Mouse (Mus musculus): ENCODE measurements around the gene Psmb5. TPM values are rescaled to one million over a fixed set of nuclear protein-coding genes. Genes with fewer than 3 reads are reported as not detected.

Gene Psmb5
- polyA plus RNA-seq, 1 experiment from 2014 or later: 445 TPM

DNA sequence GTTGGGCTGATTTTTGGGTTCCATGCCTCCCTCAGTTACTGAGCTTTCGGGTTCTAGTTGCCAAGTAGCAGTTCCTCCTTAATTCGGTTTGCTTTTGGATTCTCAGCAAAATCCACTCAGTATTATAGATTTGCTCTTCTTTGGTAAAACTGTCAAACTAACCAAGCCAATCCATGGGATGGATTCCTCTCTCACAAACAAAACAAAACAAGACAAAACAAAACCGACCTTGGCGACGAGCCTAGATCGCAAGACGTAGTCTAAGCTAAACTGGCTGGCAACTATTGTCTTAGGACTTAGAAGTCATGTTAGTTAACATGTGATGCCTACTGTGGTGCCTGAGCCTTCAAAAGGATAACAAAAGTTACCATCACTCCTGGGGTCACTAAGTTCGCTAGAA, 14.1 kb downstream of the Psmb5 start:
- peak overlapping the region; percentile 92 for H3K27ac ChIP-seq
- ATAC-seq (replicated peaks): no peak
- H3K4me1 ChIP-seq: peaks cover 20% of the 10 kb centered on the region
- no peaks in the 10 kb centered on the region for H3K9me3 ChIP-seq
- H3K36me3 ChIP-seq (replicated peaks): no peaks in the 10 kb centered on the region
- H3K4me2 ChIP-seq: peak overlapping the region; percentile 46
- H3K27me3 ChIP-seq (replicated peaks): no peaks in the 10 kb centered on the region
- H3K9ac ChIP-seq: no peak overlapping the region
- H3K4me3 ChIP-seq: peak overlapping the region; percentile 50
- WGBS: 85% methylated on average over 8 of the region's 8 CpGs

DNA sequence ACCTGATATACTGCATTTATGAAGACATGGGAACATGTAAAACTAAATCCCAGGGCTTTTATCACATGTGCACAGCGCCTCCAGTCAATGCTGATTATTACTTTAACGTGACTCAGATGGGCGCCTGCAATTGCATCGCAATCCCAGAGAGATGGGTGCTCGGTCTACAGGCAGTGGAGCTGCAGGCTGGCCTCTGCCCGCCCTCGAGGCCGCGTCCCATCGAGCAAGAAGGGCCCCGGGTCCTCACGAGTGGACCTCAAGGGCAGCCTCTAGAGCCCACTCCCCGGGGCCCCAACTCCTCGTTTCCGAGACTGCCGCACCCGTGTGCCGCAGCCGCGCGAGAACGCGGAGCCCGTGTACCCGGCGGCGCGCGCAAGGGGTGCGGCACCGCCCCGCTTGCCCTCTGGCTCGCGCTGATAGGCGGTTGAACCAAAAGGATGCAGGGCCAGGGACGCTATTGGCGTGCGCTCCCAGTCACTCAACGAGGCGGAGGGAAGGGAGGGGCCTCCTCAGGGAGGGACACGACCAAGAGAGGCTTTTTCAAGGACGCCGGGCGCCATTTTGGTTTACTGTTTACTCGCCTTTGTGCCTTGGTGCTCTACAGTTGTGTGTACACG, 14.7 kb downstream of the Psmb5 start:
- peak overlapping the region; percentile 92 for H3K27ac ChIP-seq
- peak overlapping the region; percentile 46 for H3K4me2 ChIP-seq
- H3K9ac ChIP-seq: peak overlapping the region; percentile 59
- H3K36me3 ChIP-seq (replicated peaks): no peaks in the 10 kb centered on the region
- under 1% methylated on average over 46 of the region's 46 CpGs for WGBS
- peak; percentile 99 for ATAC-seq (replicated peaks)
- H3K27me3 ChIP-seq (replicated peaks): no peaks in the 10 kb centered on the region
- H3K9me3 ChIP-seq: no peaks in the 10 kb centered on the region
- peak overlapping the region; percentile 50 for H3K4me3 ChIP-seq
- peaks cover 20% of the 10 kb centered on the region for H3K4me1 ChIP-seq

DNA sequence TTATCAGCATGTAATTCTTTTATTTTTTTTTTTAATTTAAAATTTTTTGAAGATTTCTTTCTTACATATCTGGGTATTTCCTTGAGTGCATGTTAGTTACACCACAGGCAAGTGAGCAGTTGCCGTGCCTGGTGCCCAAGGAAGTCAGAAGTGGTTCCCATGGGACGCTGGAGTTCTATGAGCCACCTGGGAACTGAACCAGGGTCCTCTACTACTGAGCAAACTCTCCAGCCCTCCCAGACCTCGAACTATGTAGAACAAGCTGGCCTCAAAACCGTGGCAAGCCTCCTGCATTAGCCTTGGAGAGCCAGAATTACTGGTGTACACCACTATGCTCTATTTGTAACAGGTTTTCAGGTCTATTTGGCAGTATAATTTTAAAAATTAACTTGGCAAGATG, 15.2 kb downstream of the Psmb5 start:
- Histone ChIP-seq H3K4me1 (peaks cover 20% of the 10 kb centered on the region), H3K9ac (peak overlapping the region; percentile 59; the same call in 1 of the 2 replicates), H3K4me2 (peak overlapping the region; percentile 46), H3K36me3 (replicated peaks) (no peaks in the 10 kb centered on the region), H3K4me3 (peak overlapping the region; percentile 50), H3K9me3 (no peaks in the 10 kb centered on the region), H3K27ac (peak overlapping the region; percentile 92), H3K27me3 (replicated peaks) (no peaks in the 10 kb centered on the region)
- 31% methylated on average over 4 of the region's 4 CpGs for WGBS
- ATAC-seq (replicated peaks): peak; percentile 27; the same call in 1 of the 2 replicates

DNA sequence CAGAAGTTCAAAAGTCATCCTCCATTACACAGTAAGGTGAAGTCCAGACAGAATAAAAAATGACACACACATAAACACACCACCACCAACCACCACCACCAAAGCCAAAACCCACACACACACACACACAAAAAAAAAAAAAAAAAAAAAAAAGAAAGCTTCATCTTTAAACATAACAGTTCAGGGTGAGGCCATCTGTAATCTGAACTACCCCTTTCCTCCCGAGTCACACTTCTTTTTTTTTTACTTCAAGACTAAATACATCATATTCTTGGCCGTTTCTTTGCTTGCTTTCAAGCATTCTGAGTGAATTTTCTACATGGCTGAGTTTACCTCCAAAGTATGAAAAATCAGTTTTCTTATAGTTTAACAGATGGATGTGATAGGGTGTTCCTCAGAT, 16.2 kb downstream of the Psmb5 start:
- no peak overlapping the region for H3K9ac ChIP-seq
- no peaks in the 10 kb centered on the region for H3K9me3 ChIP-seq
- no peak overlapping the region for H3K4me2 ChIP-seq
- no peaks in the 10 kb centered on the region for H3K36me3 ChIP-seq (replicated peaks)
- H3K4me3 ChIP-seq: no peak overlapping the region
- ATAC-seq (replicated peaks): no peak
- H3K4me1 ChIP-seq: peaks cover 20% of the 10 kb centered on the region
- H3K27me3 ChIP-seq (replicated peaks): no peaks in the 10 kb centered on the region
- WGBS: 82% methylated on average over 2 of the region's 2 CpGs
- H3K27ac ChIP-seq: no peak overlapping the region

DNA sequence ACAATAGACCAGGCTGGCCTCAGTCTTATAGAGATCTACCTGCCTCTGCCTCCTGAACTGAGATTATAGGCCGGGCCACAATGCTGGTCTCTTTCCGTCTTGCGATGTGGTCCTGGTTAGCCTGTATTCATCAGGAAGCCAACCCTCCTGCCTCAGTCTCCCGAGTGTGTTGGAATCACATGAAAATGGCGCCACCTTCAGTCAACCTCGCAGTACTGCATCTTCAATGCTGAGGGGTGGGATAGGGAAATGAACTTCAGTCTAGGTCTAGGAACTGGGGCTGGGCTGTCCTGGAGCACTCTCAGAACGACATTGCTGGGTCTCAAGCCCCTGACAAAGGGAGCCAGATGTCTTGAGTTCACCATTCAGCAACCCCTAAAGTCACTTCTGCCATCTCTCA, 20.7 kb downstream of the Psmb5 start:
- Histone ChIP-seq H3K27ac (no peak overlapping the region), H3K9me3 (no peaks in the 10 kb centered on the region), H3K4me1 (no peaks in the 10 kb centered on the region), H3K36me3 (replicated peaks) (no peaks in the 10 kb centered on the region), H3K4me3 (no peak overlapping the region), H3K9ac (no peak overlapping the region), H3K4me2 (no peak overlapping the region), H3K27me3 (replicated peaks) (no peaks in the 10 kb centered on the region)
- 80% methylated on average over 7 of the region's 7 CpGs for WGBS
- no peak for ATAC-seq (replicated peaks)

DNA sequence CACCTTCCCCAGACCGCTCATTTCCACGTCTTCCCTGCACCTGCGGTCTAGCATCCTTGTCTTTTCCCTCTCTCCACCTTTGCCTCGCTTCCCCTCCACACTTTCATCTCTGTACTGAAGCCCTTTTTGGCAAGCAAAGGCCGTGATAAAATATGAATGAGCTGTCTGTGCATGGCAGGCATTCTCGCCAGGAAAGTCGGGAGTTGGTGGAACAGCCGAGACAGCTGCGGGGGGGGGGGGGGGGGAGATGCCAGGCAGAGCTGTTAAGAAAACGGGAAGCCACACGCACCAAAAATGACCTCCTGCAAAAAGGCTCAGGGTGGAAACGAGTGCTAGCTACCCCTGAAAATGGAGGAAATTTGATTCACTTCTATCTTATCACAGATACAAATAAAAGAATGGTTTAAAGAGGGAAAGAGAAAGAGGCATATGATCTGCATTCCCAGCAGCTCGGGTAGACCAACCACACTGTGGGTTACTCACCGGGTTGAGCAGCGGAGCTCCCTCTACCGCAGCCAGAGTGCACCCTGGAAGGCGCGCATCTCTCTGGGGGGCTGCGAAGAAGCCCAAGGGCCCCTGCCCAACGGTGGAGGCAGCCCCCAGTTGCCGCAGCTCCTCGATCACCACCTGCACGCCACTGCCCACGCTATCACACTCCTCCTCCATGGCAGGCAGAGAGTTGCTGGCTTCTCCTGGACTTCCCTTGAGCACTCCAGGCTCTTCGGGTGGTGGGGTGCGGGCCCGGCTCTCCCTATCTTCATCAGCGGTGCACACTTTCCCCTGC, 23.0 kb downstream of the Psmb5 start:
- 62% methylated on average over 28 of the region's 28 CpGs for WGBS
- no peak overlapping the region for H3K9ac ChIP-seq

DNA sequence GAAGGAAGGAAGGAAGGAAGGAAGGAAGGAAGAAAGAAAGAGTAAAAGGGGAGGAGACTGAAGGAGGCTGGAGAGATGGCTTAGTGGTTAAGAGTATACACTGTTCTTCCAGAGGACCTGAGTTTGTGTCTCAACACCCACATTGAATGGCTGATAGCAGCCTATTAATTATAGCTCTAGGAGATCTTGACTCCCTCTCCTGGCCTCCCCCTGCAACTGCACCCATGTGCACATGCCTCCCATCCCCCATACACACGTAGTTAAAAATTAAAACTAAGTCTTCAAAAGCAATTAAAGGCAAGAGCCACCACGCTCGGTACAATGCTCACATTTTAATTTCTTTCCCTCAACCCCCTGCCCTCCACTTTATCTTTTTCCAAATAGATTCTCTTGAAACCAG, 23.8 kb downstream of the Psmb5 start:
- no peaks in the 10 kb centered on the region for H3K36me3 ChIP-seq (replicated peaks)
- no peaks in the 10 kb centered on the region for H3K27me3 ChIP-seq (replicated peaks)
- no peak overlapping the region for H3K4me3 ChIP-seq
- H3K4me1 ChIP-seq: no peaks in the 10 kb centered on the region
- H3K9ac ChIP-seq: no peak overlapping the region
- no peak for ATAC-seq (replicated peaks)
- no peak overlapping the region for H3K27ac ChIP-seq
- WGBS: 98% methylated on average over 3 of the region's 3 CpGs
- H3K9me3 ChIP-seq: no peaks in the 10 kb centered on the region
- H3K4me2 ChIP-seq: no peak overlapping the region

More for the DNA sequence above, 23.0 kb downstream of the Psmb5 start:
- Histone ChIP-seq H3K4me3 (no peak overlapping the region), H3K4me1 (no peaks in the 10 kb centered on the region), H3K4me2 (no peak overlapping the region), H3K27ac (0 out of 2 replicates have a peak overlapping the region, but pooled peaks have one; percentile 34), H3K9me3 (no peaks in the 10 kb centered on the region), H3K27me3 (replicated peaks) (no peaks in the 10 kb centered on the region), H3K36me3 (replicated peaks) (no peaks in the 10 kb centered on the region)
- ATAC-seq (replicated peaks): 0 out of 2 replicates have a peak, but pooled peaks have one; percentile 22

DNA sequence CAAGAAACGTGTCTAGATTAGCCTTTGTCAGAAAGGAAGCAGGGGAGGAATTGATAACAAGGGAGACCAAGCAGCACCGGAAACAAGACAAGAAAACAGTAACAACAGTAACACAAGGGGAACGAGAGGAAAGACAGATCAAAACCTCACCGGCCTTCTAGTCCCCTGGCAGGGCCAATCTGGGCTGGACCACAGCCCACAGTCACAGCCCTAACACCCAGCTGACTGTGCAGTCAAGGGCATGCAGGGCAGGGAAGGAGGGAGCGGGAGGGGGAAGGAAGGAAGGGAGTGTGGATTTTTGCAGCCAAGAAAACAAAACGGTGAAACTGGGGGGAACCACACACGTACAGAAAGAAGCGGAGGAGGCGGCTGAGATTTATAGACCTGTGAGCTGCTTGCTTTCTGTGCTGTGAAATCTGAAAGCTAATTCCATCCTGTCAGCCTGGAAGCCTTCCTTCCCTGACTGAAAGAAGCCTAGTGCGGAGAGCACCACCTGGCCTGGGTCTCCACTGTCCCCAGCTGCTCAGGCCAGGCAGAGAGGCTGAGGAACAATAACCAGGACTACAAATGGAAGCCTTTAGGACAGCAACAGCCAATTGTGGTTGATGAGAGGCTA, 25.4 kb downstream of the Psmb5 start:
- 78% methylated on average over 10 of the region's 10 CpGs for WGBS
- Histone ChIP-seq H3K9me3 (no peaks in the 10 kb centered on the region), H3K36me3 (replicated peaks) (no peaks in the 10 kb centered on the region), H3K27me3 (replicated peaks) (no peaks in the 10 kb centered on the region), H3K9ac (no peak overlapping the region), H3K4me2 (no peak overlapping the region), H3K4me1 (no peaks in the 10 kb centered on the region), H3K27ac (no peak overlapping the region; the same call in 1 of the 2 replicates), H3K4me3 (no peak overlapping the region)
- ATAC-seq (replicated peaks): no peak

DNA sequence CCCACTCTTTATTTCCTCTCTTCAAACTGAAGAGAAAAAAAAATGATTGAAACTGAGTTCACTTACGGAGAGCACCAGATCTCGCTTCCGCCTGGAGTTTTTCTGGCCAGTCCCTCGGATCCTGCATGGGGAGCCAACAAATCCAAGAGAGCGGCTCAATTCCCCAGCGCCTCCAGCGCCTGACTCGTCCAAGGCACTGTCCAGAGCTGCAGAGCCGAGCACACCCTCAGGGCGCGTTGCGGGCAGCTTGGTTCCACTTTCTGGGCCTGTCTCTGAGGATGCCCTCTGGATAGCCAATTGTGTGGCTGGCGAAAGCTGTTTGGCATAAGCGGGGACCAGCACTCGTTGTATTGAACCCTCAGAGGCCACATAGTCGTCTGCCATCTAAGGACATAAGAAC, 26.8 kb downstream of the Psmb5 start:
- Histone ChIP-seq H3K9ac (no peak overlapping the region), H3K4me2 (no peak overlapping the region), H3K4me1 (no peaks in the 10 kb centered on the region), H3K27me3 (replicated peaks) (no peaks in the 10 kb centered on the region), H3K4me3 (no peak overlapping the region), H3K36me3 (replicated peaks) (no peaks in the 10 kb centered on the region), H3K27ac (no peak overlapping the region), H3K9me3 (no peaks in the 10 kb centered on the region)
- no peak for ATAC-seq (replicated peaks)
- WGBS: 90% methylated on average over 16 of the region's 16 CpGs

DNA sequence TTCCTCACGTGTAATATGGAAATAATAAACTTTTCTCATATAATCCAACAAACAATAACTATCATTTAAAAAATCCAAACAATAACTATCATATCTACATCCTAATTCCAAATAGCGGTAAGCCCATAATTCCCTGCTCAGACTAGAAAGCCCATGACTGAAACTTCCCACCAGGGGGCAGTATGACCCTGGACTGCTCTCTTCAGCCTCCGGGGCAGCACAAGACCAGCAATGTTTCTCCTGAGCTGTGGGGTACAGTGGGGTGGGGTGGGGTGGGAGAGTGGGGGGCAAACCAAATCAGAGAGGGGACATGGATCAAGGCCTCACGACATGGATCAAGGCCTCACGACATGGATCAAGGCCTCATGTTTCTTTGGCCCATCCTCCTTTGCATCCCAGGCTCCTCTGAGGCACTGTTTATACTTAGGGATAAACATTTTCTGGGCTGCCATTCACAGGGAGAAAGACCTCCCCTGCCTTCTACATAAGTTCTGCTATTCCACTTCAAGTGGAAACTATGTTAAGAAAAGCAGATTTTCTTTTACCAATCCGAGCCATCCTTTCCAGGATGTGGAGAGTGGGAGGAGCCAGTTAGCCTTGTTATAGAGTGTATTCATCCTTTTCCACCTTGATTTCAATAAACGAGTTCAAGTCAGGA, 34.0 kb downstream of the Psmb5 start:
- Histone ChIP-seq H3K9ac (no peak overlapping the region), H3K4me3 (no peak overlapping the region), H3K27ac (no peak overlapping the region), H3K4me1 (no peaks in the 10 kb centered on the region), H3K4me2 (no peak overlapping the region), H3K27me3 (replicated peaks) (no peaks in the 10 kb centered on the region; the same call in 1 of the 2 replicates), H3K36me3 (replicated peaks) (no peaks in the 10 kb centered on the region), H3K9me3 (no peaks in the 10 kb centered on the region)
- whole genome bisulfite sequencing: 45% methylated on average over 7 of the region's 7 CpGs
- peak; percentile 20; the same call in 1 of the 2 replicates for ATAC-seq (replicated peaks)

DNA sequence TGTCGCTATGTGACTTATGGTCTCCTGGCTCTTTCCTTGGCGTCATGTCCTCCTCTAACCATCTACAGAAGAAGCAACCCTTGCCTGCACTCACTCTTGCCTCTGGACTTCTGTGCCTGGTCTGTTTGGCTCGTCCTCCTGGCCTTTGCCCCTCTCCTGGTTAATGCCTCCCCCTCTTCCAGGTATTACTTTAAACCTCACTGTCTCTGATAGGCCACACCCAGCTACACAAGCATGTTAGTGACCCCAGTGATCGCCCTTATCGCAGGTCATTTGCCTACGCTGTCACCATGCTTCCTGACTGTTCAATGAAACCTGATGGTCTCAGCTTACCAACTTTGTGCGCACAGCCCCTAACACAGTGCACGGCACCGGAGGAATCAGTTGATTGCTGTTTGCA, 35.3 kb downstream of the Psmb5 start:
- no peaks in the 10 kb centered on the region for H3K9me3 ChIP-seq
- H3K4me1 ChIP-seq: peaks cover 11% of the 10 kb centered on the region; the same call in 1 of the 2 replicates
- H3K27ac ChIP-seq: no peak overlapping the region
- 92% methylated on average over 9 of the region's 9 CpGs for WGBS
- no peaks in the 10 kb centered on the region for H3K36me3 ChIP-seq (replicated peaks)
- H3K4me2 ChIP-seq: no peak overlapping the region
- no peak for ATAC-seq (replicated peaks)
- H3K4me3 ChIP-seq: no peak overlapping the region
- H3K27me3 ChIP-seq (replicated peaks): peaks cover under 1% of the 10 kb centered on the region
- no peak overlapping the region for H3K9ac ChIP-seq

DNA sequence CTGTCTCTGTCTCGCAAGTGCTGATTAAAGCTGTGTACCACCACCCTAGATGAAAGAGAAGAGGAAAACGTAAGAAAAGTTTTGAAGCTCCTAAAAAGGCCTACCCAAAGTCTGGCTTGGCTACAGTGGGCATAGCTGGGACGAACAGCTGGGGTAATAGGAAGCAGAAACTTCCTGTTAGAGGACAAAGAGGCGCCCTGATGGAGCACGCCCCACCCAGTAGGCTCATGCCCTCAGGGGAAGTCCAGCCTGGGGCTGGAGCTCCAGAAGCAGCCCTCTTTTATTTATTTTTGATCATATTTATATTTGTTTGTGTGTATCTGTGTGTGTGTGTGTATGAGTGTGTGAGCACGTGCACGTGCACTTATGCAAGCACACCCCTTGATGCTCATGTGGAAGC, 38.2 kb downstream of the Psmb5 start:
- H3K27me3 ChIP-seq (replicated peaks): peaks cover 20% of the 10 kb centered on the region
- peaks cover 37% of the 10 kb centered on the region for H3K4me1 ChIP-seq
- no peaks in the 10 kb centered on the region for H3K36me3 ChIP-seq (replicated peaks)
- no peak overlapping the region for H3K27ac ChIP-seq
- H3K4me3 ChIP-seq: no peak overlapping the region
- no peak overlapping the region for H3K9ac ChIP-seq
- ATAC-seq (replicated peaks): no peak
- no peak overlapping the region for H3K4me2 ChIP-seq
- H3K9me3 ChIP-seq: no peaks in the 10 kb centered on the region
- WGBS: 88% methylated on average over 7 of the region's 7 CpGs
